Mouse (Mus musculus): ENCODE measurements around the gene Pdzd4.

GRCm38 (mm10) chrX:73774168-73774760, 50.5 kb downstream of the Pdzd4 start, which contains the start of gene Srpk3:
- TF ChIP-seq CTCF (IDR thresholded peaks at IDR 0.05; ENCODE audit: control insufficient read depth, insufficient read depth, low read length) = no peak
- peak; percentile 48; the same call in 1 of the 2 replicates for TF ChIP-seq POLR2A (IDR thresholded peaks at IDR 0.05; ENCODE audit: borderline replicate concordance, control insufficient read depth, low read depth, low read length)

All from bone marrow, adult 2 months (tissue).